ENCODE assay signal across 26 mouse cellular contexts in genomic region chr9:82632411-82632810, GRCm38 (mm10).
DNase-seq lines count a peak whose midpoint lies in the region; ATAC-seq and TF ChIP-seq lines count a peak whose summit lies in the region.
"Had no signal": no experiment of that assay in that cellular context is flagged by ENCODE, and none has a peak within 500 bp of the region (broad histone marks: within the 10 kb centered on the region; RNA-seq: fewer than 3 reads in every experiment).

No protein-coding gene starts in this region.

- H3K36me3 ChIP-seq in heart, adult 2 months (ENCODE audit: control insufficient read depth, insufficient read depth, low read length), result no peaks in the 10 kb centered on the region
- no peaks in the 10 kb centered on the region for H3K36me3 ChIP-seq in heart, embryonic 12.5 days
- H3K36me3 ChIP-seq in midbrain, embryonic 15.5 days (replicated peaks), result no peaks in the 10 kb centered on the region
- H3K36me3 ChIP-seq: embryonic facial prominence, embryonic 10.5 days; embryonic facial prominence, embryonic 13.5 days; forebrain, embryonic 12.5 days; forebrain, embryonic 15.5 days had no signal

- H3K4me3 ChIP-seq in heart, adult 2 months, result no peak overlapping the region
- H3K4me3 ChIP-seq in heart, embryonic 12.5 days, result no peak overlapping the region
- H3K4me3 ChIP-seq in midbrain, embryonic 15.5 days, result no peak overlapping the region
- H3K4me3 ChIP-seq: embryonic facial prominence, embryonic 10.5 days; embryonic facial prominence, embryonic 13.5 days; erythroblast, embryonic 14.5 days; forebrain, embryonic 12.5 days; forebrain, embryonic 15.5 days had no signal

- ATAC-seq in heart, embryonic 12.5 days (ENCODE audit: insufficient number of reproducible peaks, low FRiP score), result no peak
- no peak for ATAC-seq in midbrain, embryonic 15.5 days (replicated peaks)
- ATAC-seq: activated CD4-positive, CD25-positive, alpha-beta regulatory T cell, adult 4 months; forebrain, embryonic 15.5 days; hindbrain, postnatal 0 days; inflammation-experienced regulatory T-cells, adult 6 months; intestine, embryonic 16.5 days had no signal

- TF ChIP-seq POLR2A in heart, adult 2 months (IDR thresholded peaks at IDR 0.05; ENCODE audit: insufficient read depth, low read depth, low read length), result no peak

- WGBS in heart, adult 2 months, result 28% methylated on average over 3 of the region's 3 CpGs
- 62% methylated on average over 3 of the region's 3 CpGs for WGBS in heart, embryonic 12.5 days
- WGBS in midbrain, embryonic 15.5 days, result 82% methylated on average over 3 of the region's 3 CpGs

- no peak for TF ChIP-seq CTCF in heart, adult 2 months (IDR thresholded peaks at IDR 0.05)

- H3K9me3 ChIP-seq in heart, embryonic 12.5 days (replicated peaks), result no peaks in the 10 kb centered on the region
- no peaks in the 10 kb centered on the region for H3K9me3 ChIP-seq in midbrain, embryonic 15.5 days
- H3K9me3 ChIP-seq: embryonic facial prominence, embryonic 10.5 days; embryonic facial prominence, embryonic 13.5 days; forebrain, embryonic 12.5 days; forebrain, embryonic 15.5 days had no signal

- intact Hi-C loops in heart, adult 2 months (cut with DNase I), result no loop called here
- intact Hi-C loops in heart, postnatal 10 days (cut with DNase I), result no loop called here
- intact Hi-C loops in heart, postnatal 14 days (cut with DNase I), result no loop called here

- DNase-seq in adrenal gland, postnatal 10 days, result peak; percentile 7
- DNase-seq in adrenal gland, adult 2 months, result no peak
- DNase-seq in heart, adult 2 months, result peak; percentile 39 to 43
- peak; percentile 67 to 69 for DNase-seq in heart, postnatal 10 days
- no peak for DNase-seq in heart, adult 11 months
- DNase-seq in heart, postnatal 14 days, result peak; percentile 58 to 66
- DNase-seq: adrenal gland, postnatal 14 days; cerebellum, adult 11 months; cerebellum, adult 2 months; cerebellum, postnatal 36 days; embryo, embryonic 11 days; gastrocnemius, postnatal 14 days; kidney, adult 18-20 months; kidney, adult 9 months had no signal

- H3K79me2 ChIP-seq in heart, adult 2 months (replicated peaks; ENCODE audit: control insufficient read depth, insufficient read depth, low read length), result no peaks in the 10 kb centered on the region

- H3K27me3 ChIP-seq in heart, adult 2 months (ENCODE audit: control insufficient read depth, insufficient read depth, low read length), result no peaks in the 10 kb centered on the region
- H3K27me3 ChIP-seq in heart, embryonic 12.5 days (replicated peaks), result no peaks in the 10 kb centered on the region
- no peaks in the 10 kb centered on the region for H3K27me3 ChIP-seq in midbrain, embryonic 15.5 days (replicated peaks)
- H3K27me3 ChIP-seq: embryonic facial prominence, embryonic 13.5 days; forebrain, embryonic 12.5 days; forebrain, embryonic 15.5 days had no signal

- no peak overlapping the region for H3K9ac ChIP-seq in heart, adult 2 months (ENCODE audit: low read depth, low read length)
- no peak overlapping the region for H3K9ac ChIP-seq in heart, embryonic 12.5 days
- H3K9ac ChIP-seq in midbrain, embryonic 15.5 days, result no peak overlapping the region
- H3K9ac ChIP-seq: embryonic facial prominence, embryonic 13.5 days; forebrain, embryonic 12.5 days; forebrain, embryonic 15.5 days; hindbrain, embryonic 14.5 days had no signal

- no peak overlapping the region for H3K27ac ChIP-seq in heart, adult 2 months
- no peak overlapping the region for H3K27ac ChIP-seq in heart, embryonic 12.5 days (ENCODE audit: poor library complexity, severe bottlenecking)
- H3K27ac ChIP-seq in midbrain, embryonic 15.5 days, result no peak overlapping the region
- H3K27ac ChIP-seq: embryonic facial prominence, embryonic 10.5 days; embryonic facial prominence, embryonic 13.5 days; forebrain, embryonic 12.5 days; forebrain, embryonic 15.5 days; hindbrain, embryonic 14.5 days; hindbrain, postnatal 0 days had no signal

- H3K4me1 ChIP-seq in heart, adult 2 months (ENCODE audit: control insufficient read depth, insufficient read depth, low read length), result no peaks in the 10 kb centered on the region; the same call in 1 of the 2 replicates
- no peaks in the 10 kb centered on the region for H3K4me1 ChIP-seq in heart, embryonic 12.5 days (replicated peaks)
- H3K4me1 ChIP-seq in midbrain, embryonic 15.5 days, result no peaks in the 10 kb centered on the region
- H3K4me1 ChIP-seq: embryonic facial prominence, embryonic 10.5 days; forebrain, embryonic 12.5 days; forebrain, embryonic 15.5 days had no signal

- H3K4me2 ChIP-seq in heart, embryonic 12.5 days, result no peak overlapping the region
- H3K4me2 ChIP-seq in midbrain, embryonic 15.5 days, result no peak overlapping the region
- H3K4me2 ChIP-seq: embryonic facial prominence, embryonic 13.5 days; forebrain, embryonic 12.5 days; forebrain, embryonic 15.5 days; hindbrain, embryonic 14.5 days had no signal

- 0 out of 2 replicates have a peak, but pooled peaks have one; percentile 19 for TF ChIP-seq EP300 in heart, adult 2 months (IDR thresholded peaks at IDR 0.05; ENCODE audit: insufficient read depth, low read depth, low read length)

Comparison
In these comparisons a context has a peak if more than half of its experiments do, and no peak if none do; other contexts are left out.
1. DNase-seq: peak in adrenal gland, postnatal 10 days (single experiment), heart, adult 2 months (2 of 2), heart, postnatal 10 days (2 of 2) and heart, postnatal 14 days (2 of 2); none in adrenal gland, adult 2 months (single experiment) and heart, adult 11 months (single experiment).